Mouse (Mus musculus) left cerebral cortex, adult 2 months (tissue): ENCODE data around the gene Cmpk1. TPM values are rescaled to one million over a fixed set of nuclear protein-coding genes. Genes with fewer than 3 reads are reported as not detected.

Source experiments
- DNase-seq, 2 experiments: peaks; one replicate each; pipeline ENCODE4 v3.0.0; 2021 to 2022; ENCODE audit warnings: low spot score in 2 of 2, mixed read lengths in 1 of 2; ENCODE audit errors: extremely low spot score in 1 of 2
- H3K27ac ChIP-seq: fragments of 200-600 bp; 2 replicates; pipeline ENCODE4 v1.8.1; 2022
- H3K4me3 ChIP-seq: fragments of 200-600 bp; 2 replicates; pipeline ENCODE4 v1.8.1; 2022
- CTCF ChIP-seq: fragments of 200-600 bp; IDR thresholded peaks from 2 replicates; pipeline ENCODE4 v1.8.1; 2022; ENCODE audit warnings: antibody characterized with exemption, mild to moderate bottlenecking, moderate library complexity
- intact Hi-C: fragments of 180-260 bp; cut with DNase I; formaldehyde crosslinking; loops from one replicate; pipeline ENCODE4 v1.15.1; 2025
- long read RNA-seq, 2 experiments: library from polyadenylated mRNA; stranded (forward); transcript quantifications; one replicate each; pipeline ENCODE4 v2.0.0; 2021; ENCODE audit warnings: borderline mapping rate in 2 of 2
- total RNA-seq, 2 experiments: library from RNA; stranded (reverse); gene quantifications; 2 replicates each; pipeline ENCODE4 v1.2.3; 2021

The Cmpk1 gene
- 10 to 100 TPM; 74.5 to 79.6 TPM for total RNA-seq
- long read RNA-seq, experiment 1, transcript Cmpk1-201 (6 exons, 3,170 nt) = major isoform, 72 of 74 reads
- long read RNA-seq, experiment 1, partial matches to known transcripts = 0 of 74 reads
- long read RNA-seq, experiment 1, other reads (novel, unspliced or antisense) = 2 of 74 reads
- long read RNA-seq, experiment 2, transcript Cmpk1-201 (6 exons, 3,170 nt) = major isoform, 87 of 94 reads
- long read RNA-seq, experiment 2, partial matches to known transcripts = 1 of 94 reads
- long read RNA-seq, experiment 2, other reads (novel, unspliced or antisense) = 6 of 94 reads

DNA sequence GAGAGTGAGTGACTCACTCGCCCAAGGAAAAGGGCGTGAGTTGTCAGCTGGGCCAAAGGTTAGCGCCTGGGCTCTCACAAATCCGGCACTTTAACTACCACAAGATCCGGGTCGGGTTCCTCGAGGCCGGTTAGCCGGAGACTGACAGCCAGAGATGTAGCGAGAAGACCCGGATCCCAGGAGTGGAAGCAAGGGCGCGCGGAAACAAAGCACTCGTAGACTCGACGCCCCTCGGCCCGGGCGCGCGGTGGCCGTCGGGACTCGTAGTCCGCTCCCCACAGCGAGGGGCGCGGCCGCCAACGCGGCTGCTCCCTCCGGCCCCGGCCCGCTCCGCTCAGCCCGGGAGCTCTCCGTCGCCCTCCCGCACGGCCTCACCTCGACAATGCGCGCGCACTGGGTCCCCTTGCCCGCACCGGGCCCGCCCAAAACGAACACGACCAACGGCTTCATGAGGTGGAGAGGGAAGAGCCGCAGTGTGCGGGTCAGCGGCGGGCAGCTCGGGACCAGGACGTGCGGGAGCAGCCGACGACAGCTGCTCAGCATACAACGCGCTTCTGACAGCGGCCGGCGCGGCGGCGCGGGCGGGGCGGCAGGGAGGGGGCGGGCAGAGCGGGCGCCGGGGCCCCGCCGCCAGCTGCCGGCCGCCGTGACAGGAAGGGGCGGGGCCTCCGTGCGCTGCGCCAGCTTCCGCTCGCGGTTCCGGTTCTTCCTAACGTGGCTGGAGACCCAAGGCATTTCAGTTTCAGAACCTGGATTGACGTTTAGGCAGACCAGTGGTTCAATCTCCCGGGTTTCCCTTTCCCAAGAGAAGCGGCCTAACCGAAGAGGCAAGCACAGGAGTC, at the start of gene Cmpk1:
Cmpk1 (minus strand) TSS at position 651 of the 842 bp plus-strand sequence.
- no peak for TF ChIP-seq CTCF
- H3K27ac ChIP-seq = peak within 1 kb of the TSS; percentile 98
- peak within 1 kb of the TSS; percentile 92 for H3K4me3 ChIP-seq
- intact Hi-C loops = loop anchor here (1.0 to 5.0 kb wide), 2 partner anchors 12 to 70 kb away; partner anchors contain the start of gene Tal1
- peak; percentile 85 to 87 for DNase-seq

GRCm38 (mm10) chr4:115035043-115035442, 48.0 kb upstream of the Cmpk1 start:
- intact Hi-C loops = no loop called here
- H3K4me3 ChIP-seq = no peak overlapping the region
- no peak for TF ChIP-seq CTCF

GRCm38 (mm10) chr4:115019997-115020396, 33.0 kb upstream of the Cmpk1 start:
- H3K4me3 ChIP-seq = no peak overlapping the region
- intact Hi-C loops = no loop called here
- no peak for DNase-seq
- TF ChIP-seq CTCF = no peak
- H3K27ac ChIP-seq = no peak overlapping the region

More at GRCm38 (mm10) chr4:115035043-115035442, 48.0 kb upstream of the Cmpk1 start:
- no peak for DNase-seq
- H3K27ac ChIP-seq = no peak overlapping the region

DNA sequence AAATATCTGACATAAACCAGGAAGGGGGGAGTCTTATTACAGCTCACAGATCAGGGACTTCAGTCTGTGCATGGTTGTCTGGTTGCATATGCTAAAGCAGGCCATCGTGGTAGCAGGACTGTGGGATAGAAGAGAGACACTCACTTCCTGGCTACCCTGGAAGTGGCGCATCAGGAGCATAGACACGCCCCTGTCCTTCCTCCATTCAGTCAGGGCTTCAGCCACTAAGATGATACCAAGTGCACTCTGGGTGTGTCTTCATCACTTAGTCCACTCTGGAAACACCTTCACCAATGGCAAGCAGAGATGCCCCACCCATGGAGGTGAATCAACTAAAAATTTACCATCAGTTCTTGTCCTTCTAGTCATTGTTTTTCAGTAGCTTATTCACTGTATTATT, 27.2 kb upstream of the Cmpk1 start:
- DNase-seq = no peak
- TF ChIP-seq CTCF = no peak
- Histone ChIP-seq H3K27ac (no peak overlapping the region), H3K4me3 (no peak overlapping the region)
- intact Hi-C loops = no loop called here

GRCm38 (mm10) chr4:115000429-115000795, 13.4 kb upstream of the Cmpk1 start:
- DNase-seq = no peak
- no peak for TF ChIP-seq CTCF
- intact Hi-C loops = loop anchor here (5.0 kb wide), 1 partner anchor 97 kb away; no protein-coding TSS in a partner anchor
- no peak overlapping the region for H3K27ac ChIP-seq
- H3K4me3 ChIP-seq = peak overlapping the region; percentile 63

DNA sequence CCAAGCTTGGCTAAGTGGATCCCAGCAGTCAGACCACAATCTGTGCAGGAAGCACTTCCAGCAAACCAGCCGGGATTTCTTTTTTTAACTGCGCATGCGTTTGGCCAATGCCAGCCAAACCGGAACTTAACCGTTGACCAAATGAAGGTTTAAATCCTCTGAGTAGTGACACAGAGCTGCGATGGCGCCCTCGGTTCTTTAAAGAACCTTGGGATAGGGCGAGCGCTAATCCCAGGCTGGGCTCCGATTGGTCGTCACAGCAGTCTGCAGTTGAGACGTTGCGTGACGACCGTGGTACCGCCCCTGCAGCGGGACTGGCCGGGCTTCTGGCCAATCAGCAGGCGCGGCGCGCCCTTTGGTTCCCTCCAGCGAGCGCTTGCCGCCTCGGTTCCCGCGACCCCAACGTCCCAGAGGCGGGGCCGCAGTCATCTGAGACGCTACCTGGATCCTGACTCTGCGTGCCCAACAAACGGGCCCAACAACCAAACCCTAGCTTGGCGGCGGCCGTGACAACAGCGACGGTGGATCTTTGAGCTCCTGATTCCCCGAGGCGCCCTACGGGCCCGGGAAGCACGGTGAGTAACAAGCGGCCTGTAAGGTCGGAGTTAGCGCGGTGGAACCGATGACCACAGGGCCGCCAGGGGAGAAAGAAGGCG, 12.9 kb upstream of the Cmpk1 start, which contains the start of gene Stil:
Stil (plus strand) TSS at position 387 of the 656 bp plus-strand sequence.
- DNase-seq = peak; percentile 96
- intact Hi-C loops = loop anchor here (1.0 to 10.0 kb wide), 4 partner anchors 13 to 735 kb away; partner anchors contain the start of genes Cmpk1 and Efcab14
- TF ChIP-seq CTCF = peak; percentile 21
- H3K27ac ChIP-seq = peak within 1 kb of the TSS; percentile 94
- peak within 1 kb of the TSS; percentile 63 for H3K4me3 ChIP-seq

GRCm38 (mm10) chr4:114999445-114999772, 12.4 kb upstream of the Cmpk1 start:
- intact Hi-C loops = loop anchor here (1.0 to 10.0 kb wide), 3 partner anchors 12 to 735 kb away; partner anchors contain the start of genes Cmpk1 and Efcab14
- no peak for TF ChIP-seq CTCF

DNA sequence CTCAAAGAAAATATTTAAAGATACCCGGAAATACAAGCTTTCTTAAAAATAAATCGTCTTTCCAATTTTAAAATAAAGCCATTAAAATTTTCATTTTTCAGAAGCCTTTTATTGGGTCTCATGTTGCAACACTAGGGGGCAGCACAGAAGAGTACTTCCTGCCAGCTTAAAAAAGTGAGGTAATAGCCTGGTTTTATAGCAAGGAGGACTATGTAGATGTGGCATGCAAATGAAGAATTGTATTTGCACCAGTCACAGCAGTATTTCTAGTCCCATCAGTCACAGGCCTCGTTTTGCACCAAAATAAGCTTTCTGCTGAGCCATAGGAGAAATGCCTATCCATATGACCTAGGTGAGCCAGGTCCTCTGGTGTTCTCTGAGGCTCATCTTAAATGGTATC, 10.0 kb upstream of the Cmpk1 start:
- no peak overlapping the region for H3K27ac ChIP-seq
- H3K4me3 ChIP-seq = no peak overlapping the region
- TF ChIP-seq CTCF = peak; percentile 72
- intact Hi-C loops = loop anchor here (5.0 to 10.0 kb wide), 2 partner anchors 55 to 738 kb away; partner anchors contain the start of gene Efcab14
- no peak for DNase-seq

More at GRCm38 (mm10) chr4:114999445-114999772, 12.4 kb upstream of the Cmpk1 start:
- Histone ChIP-seq H3K4me3 (peak overlapping the region; percentile 63), H3K27ac (peak overlapping the region; percentile 94)
- DNase-seq = no peak

- no peak for DNase-seq
- H3K4me3 ChIP-seq = no peak overlapping the region
- intact Hi-C loops = loop anchor here (10.0 kb wide), 1 partner anchor 741 kb away; the partner anchor contains the start of gene Efcab14
- TF ChIP-seq CTCF = no peak
- no peak overlapping the region for H3K27ac ChIP-seq
Measured at GRCm38 (mm10) chr4:114994218-114994617, 7.2 kb upstream of the Cmpk1 start.

GRCm38 (mm10) chr4:114986211-114986590, 840 bp downstream of the Cmpk1 start:
- DNase-seq = no peak
- Histone ChIP-seq H3K27ac (peak overlapping the region; percentile 98), H3K4me3 (peak overlapping the region; percentile 92)
- intact Hi-C loops = loop anchor here (5.0 kb wide), 1 partner anchor 71 kb away; the partner anchor contains the start of gene Tal1
- TF ChIP-seq CTCF = no peak

GRCm38 (mm10) chr4:114983020-114983419, 4.0 kb downstream of the Cmpk1 start:
- Histone ChIP-seq H3K4me3 (no peak overlapping the region), H3K27ac (no peak overlapping the region)
- no peak for DNase-seq
- TF ChIP-seq CTCF = peak; percentile 52
- intact Hi-C loops = no loop called here
